Mouse (Mus musculus): ENCODE measurements at regions not wholly inside any gene's neighbourhood (a gene's known extent, or its start where the extent isn't known, plus 50 kb on each side); places are given as distances from the start of the nearest gene placed in this dataset.
A peak's percentile ranks its signal among the peaks of the same experiment; 100 is the strongest.

DNA sequence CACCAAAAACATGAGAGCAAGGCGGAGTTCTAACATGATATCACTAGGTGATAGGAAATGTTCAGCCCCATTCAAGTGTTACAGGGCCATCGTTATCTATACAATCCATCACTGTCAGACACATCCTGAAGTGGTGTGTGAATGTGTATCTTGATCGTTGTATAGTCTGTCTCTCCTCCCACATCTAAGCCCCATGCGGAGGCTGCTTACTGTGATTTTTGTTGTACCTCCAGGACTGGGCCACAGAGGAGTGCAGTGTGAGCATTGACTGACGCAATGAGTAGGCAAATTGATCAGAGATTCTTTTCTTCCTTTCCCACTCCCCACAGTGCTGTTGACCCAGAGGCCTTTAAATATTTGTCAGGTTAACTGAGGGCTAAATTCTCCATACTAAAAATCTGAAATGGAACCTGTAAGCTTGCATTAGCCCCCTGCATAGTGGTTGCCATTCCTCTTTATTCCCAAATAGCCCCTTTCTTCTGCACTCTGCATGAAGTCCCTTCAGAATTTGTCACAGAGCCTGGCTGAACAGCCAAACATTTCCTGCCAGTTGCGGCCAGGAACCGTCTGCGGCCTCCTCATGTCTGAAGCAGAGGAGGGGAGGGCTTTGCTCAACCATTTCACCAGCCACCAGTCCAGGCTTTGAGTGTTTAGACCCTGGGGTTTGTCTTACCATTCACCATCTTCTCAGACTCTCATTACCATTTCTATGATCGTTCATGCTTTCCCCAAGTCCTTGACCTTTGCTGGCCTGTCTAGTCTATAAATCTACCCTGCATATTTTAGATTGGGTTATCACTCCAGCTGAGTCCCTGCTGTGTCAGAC is 119.3 kb downstream of the Ttc8 start:
- DNase-seq = no peak

DNA sequence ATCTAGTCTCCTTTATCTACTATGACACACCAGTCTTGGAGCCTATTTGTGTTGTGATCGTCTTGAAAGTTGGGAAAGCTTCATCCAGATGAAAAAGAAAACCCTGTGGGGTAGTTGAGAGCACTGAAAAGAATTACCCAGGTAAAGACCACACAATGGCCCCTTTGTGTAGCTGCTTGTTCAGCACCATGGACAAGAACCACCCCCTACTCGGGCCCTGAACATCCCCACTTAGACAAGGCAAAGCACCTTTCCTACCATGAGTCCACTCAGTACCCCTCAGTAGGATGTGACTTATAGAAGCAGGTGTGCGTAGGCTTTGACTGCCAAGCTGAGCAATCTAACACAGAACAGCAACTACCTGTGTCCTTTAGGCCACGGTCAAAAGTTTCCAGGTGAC is 121.2 kb downstream of the Ttc8 start:
- no peak for DNase-seq

DNA sequence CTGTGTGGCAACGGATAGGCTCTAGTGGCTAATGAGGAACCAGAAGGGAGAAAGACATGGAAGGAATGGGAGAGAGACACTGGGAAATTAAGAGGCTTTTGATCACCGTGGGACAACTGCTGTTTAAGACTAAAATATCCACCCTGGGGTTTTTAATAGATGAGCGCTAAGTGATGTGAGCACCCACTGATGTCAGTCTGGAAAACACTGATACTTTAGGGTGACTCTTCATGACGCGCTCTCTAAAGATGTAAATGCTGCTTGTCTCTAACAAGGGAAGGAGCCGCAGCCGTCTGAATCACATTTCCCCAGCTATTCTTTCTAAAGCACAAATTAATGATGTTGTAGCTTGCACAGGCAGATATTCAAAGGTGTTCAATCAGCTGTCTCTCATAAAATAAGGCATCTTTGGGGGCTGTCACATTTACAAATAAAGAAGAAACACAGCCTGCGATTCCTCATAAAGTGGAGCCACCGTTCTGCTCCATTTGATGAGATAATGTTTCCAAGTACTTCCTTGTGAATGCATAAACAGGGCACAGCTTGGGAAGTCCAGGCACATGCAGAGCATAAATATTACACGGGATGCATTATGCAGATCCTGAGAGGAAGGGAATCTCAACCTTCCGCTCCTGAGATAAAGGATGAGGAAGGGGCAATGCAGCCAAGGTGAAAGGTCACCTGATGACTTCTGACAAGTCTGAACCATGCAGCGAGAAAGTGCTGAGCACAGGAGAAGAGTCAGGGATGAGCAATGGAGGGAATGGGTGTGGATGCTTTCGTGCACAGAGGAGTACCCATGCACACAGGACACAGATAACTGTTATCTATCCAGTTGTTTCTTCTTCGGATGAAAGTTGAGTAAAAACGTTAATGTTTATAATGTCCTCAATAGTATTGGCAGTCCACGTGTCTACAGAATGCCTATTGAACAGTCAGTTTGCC is 122.8 kb downstream of the Ttc8 start:
- no peak for DNase-seq

DNA sequence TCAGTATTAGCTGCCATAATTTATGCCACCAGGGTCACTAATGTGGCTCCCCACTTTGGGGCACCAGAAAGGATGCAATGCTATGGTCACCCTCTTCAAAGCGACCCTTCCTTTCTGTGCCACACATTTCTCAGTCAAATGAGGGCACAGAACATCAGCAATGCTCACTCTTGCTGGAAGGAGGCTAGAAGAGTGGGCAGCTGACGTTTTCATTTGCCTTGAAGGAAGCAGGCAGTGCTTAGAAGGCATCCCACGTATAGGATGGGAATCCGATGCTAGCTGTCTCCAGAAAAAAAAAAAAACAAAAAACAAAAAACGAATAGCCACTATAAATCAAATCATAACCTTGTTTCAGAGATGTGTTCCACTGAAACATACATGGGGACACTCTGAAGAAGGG is 124.1 kb downstream of the Ttc8 start:
- DNase-seq = no peak

DNA sequence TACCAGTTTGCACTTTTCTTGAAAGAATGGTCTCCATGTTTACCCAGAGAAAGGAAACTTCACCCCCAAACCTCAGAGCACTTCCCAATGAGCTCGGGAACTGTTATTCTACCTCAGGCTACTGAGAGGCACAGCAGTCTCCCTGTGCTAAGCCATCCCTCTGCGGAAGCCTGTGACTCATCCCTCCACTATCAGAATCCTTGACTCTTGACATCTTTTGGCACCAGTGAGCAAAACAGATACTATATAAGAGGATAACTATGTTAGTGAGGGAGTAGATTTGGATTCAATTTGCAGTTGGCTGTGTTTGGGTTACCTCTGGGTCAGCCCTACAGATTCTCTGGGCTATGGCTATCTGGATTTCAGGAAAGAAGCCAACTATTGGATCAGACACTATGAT is 130.1 kb downstream of the Ttc8 start:
- DNase-seq = no peak

DNA sequence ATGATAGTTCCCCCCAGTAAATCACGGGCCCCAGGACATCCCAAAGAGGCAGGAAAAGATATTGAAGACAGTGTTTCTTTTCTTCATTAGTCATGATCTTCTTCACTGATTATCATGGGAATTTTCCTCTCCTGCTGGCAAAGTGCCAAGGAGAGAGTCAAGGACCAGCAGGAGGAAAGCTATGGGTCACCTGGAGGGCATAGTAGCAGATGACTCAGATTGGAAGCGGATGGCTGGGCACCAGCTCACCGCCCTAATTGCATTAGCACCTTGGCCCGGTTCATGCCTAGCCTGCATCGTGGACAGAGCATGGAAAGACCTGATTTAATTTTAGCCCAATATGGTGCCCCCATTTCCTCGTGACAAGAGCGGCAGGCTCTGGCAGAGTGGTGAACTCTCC is 132.2 kb downstream of the Ttc8 start:
- peak; percentile 85 for DNase-seq

DNA sequence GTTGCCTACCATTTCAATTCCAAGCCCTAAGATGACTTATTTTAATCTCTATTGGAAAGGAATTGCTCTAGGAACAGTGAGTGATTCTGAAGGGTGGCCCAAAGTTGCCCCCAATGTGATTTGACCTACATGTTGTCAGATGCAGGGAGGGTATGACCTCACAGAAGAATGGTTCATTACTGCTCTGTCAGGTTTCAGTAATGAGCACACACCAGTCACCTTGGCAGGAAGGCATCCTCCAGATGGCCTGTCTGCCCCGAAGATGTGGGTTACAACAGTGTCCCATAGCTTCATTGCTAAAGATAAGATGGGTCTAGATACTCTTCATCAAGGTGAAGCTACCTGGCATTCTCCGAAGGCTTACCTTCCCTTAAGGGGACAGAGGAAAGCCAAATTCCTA is 137.1 kb downstream of the Ttc8 start:
- DNase-seq = peak; percentile 50

DNA sequence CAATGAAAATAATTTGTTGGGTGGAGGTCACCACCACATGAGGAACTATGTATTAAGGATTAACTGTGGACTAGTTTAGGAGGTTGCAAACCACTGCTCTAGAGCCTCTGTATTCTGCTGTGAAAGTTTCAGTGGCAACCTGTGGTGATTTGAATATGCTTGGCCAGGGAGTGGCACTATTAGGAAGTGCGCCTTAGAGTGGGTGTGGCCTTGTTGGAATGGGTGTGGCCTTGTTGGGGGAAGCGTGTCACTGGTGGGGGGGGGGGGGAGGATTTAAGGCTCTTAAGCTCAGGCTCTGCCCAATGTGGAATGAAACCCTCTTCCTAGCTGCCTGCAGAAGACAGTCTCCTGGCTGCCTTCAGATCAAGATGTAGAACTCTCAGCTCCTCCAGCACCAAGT is 138.5 kb downstream of the Ttc8 start:
- DNase-seq = no peak

DNA sequence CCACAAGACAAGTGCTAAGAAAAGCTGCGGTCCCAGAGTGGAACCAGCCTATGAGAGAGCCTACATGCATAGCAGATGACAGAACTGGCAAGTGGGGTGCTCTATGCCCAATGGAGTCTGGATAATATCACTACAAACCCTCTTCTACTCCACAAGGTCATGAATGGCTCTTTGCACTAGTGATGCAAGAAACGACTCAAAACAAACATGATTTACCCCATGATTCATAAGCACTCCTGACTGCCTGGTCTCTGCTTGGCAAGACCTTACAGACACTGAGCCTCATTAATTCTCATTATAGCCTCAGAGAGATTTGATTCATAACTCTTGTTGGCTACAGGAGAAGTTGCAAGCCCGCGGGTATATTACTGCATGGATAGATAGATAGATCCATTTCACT is 139.1 kb downstream of the Ttc8 start:
- DNase-seq = no peak

DNA sequence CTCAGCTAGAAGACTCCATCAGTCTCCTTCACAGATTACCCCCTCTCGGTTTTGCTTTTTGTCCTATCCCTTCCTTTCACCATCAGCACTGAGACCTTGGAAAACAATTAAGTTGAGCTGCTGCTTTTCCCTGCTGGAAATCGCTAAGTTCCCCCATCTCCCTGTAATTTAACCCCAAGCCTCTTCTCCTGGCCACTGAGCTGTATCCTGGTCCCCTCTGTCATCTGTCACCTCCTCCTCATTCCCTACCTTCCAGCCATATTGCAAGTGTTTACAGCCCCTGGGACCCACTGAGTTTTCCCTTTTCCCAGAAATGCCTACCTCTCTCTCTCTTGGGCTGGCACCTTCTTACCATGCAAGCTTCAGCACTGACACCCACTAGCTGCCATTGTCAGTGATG is 140.3 kb downstream of the Ttc8 start:
- DNase-seq = no peak

DNA sequence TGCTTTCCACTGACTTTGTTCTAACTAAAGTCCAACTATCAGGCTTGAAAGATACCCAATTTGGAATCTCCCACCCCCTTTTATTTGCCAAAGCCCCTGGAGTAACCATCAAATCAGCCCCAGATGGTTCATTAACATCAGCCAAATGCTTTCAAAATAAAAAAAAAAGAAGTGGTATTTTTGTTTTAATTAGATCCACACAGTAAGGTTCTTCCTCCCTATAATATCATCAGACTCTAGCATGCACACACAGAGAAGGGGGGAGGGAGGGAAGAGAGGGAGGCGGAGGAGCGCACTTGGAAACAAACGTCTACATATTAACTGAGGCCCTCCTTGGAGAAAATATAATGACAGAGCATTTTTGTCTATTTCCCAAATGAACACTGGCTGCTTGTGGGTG is 143.1 kb downstream of the Ttc8 start:
- no peak for DNase-seq

DNA sequence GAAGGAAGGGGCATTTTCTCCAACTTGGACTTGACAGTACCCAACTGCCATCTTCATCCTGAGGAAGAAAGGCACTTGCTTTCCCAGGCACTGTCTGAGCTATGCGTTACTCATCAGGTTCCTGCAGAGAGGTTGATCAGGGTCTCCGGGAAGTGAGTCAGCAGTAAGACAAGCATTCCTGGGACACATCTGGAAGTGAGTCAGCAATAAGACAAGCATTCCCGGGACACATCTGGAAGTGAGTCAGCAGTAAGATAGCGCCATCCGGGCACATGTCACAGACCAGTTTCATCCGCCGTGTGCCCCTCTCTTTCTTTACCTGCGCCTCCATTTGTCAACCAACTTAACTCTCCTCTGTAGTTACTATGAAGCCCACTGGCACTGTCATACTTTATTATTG is 143.5 kb downstream of the Ttc8 start:
- DNase-seq = no peak

DNA sequence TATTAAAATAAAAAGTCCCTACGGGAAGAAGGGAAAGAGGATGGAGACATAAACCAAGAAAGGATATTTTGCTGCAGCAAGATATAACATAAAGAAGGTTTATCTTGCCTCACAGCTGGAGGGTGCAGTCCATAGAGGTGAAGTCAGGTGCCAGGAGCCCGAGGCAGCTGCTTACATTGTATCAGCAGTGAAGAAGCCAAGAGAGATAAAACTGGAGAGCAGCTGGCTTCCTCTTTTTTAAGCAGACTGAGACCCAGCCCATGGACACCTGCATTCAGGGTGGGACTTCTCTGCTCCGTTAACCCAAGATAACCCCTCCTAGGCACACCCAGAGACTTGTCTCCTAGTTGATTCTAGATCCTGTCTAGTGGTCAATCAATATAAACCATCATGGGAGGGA is 147.6 kb downstream of the Ttc8 start:
- no peak for DNase-seq

DNA sequence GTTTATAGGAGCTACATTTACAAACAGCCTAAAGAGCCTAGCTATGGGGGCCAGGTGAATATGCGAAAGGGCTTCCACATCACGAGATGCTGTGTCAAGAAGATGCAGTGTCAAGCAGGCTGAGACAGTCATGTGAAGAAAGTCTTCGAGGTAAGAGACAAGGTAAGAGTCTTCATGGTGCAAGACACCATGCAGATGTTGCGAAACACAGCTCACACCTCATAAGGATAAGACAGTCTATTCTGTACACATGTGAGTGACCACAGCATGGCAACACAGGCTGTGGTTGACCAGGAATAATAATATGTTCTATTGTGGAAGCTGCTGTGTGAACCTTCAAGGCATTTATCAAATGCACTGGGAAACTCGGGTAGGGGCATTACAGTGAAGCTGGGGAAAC is 153.4 kb downstream of the Ttc8 start:
- no peak for DNase-seq

DNA sequence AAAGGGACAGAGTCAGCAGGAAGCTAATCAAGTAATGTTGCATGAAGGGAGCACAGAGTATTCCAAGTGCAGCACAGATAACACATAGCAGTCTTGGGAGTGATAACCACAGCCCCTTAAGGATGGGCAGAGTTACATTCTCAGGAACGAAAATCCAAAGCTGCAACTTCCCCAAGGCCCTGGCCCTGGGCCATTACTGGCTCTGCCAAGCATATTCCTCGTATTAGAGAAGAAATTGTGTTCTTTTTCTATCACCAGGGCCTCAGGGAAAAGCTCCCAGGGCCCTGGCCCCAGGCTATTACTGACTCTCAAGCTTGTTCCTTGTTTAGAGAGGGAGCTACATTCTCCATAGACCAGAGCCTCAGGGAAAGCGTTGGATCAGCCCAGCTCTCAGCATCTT is 157.0 kb downstream of the Ttc8 start:
- no peak for DNase-seq

DNA sequence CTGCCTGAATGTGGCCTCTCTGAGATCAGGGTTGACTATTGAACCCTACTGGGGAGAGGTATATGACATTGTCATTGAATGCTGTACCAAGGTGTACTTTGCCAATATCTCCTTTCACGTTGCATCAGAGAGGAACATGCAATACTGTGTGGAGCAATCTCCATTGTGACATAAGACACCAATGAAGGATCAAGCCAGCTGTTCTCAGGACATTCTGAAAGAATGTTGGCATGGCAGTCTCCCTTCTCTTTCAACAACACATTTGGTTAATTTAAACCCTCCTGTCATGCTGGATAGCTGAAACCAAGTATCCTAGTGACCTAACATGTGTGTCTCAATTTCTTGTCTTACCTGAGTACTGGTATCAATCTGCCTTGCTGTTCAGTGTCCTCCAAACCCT is 159.5 kb downstream of the Ttc8 start:
- DNase-seq = no peak

DNA sequence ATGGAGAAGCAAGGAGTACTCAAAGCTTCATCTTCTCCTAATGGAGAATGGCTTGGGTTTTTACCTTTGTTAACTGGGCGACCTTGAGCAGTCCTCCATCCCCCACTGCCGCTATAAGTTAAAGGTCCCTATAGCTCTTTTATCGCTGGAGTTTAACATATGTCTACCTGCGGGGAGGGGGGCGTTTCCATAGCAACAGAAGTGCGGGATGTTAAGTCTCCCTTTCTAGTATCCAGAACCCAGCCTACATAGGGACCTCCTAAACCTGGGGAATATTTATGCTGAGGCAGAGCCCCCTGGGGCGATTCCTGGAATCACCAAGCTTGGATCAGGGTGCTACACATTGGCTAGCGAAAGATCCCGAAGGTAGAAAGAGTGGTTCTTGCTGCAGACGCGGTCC is 163.2 kb downstream of the Ttc8 start:
- peak; percentile 15 for DNase-seq

DNA sequence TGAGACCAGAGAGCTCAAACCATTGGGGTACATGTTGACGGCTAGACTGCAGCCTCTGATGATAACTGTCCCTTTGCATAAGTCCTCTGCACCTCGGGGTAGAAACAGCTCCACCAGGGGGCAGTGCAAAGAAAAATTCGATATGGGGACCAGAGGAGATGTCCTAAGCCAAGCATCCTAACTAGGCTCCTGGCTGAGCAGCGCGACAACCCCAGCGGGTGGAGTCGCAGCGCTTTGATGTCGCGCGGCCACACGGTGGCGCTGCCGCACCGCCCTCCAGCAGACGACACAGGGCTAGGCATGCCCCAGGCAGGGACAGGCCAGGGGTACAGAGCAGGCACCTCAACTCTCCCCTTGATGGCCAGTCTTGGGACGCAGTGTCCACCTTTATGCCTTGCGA is 163.8 kb downstream of the Ttc8 start:
- peak; percentile 90 for DNase-seq

DNA sequence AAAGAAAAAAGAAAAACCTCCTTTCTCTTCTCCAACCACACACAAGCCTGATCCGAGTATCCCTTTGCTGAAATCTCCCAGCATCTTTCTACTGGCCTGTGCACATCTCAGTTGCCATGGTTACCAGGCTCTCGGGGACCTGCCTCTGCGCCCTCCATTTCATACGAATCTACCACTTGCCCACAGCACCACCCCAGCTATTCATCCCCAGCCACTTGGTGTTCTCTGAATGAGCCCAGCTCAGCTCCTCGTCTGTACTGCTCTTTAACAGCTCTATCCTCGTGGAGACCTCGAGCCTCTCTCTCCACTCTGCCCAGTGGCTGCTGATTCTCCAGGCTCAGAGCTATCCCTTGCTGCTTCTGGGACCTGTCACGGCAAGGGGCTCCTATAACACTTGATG is 166.9 kb downstream of the Ttc8 start:
- no peak for DNase-seq

DNA sequence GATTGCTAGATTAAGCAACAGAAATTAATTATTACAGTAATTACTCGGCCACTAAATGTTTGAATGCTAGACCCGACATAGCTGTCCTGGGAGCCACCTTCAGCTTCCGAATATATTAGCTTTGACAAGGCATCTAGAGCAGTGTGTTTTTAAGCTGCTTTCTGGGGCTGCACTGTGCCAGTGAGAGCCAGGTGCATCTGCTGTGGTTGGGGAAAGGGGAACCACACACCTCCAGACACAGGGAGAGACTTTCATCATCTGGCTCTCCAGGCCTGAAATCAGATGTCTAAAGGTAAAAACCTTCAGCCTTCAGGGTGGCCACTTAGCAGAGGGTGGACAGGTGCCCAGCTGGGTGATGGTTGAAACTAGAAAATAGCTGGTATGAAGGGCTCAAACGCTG is 171.4 kb downstream of the Ttc8 start:
- DNase-seq = no peak

DNA sequence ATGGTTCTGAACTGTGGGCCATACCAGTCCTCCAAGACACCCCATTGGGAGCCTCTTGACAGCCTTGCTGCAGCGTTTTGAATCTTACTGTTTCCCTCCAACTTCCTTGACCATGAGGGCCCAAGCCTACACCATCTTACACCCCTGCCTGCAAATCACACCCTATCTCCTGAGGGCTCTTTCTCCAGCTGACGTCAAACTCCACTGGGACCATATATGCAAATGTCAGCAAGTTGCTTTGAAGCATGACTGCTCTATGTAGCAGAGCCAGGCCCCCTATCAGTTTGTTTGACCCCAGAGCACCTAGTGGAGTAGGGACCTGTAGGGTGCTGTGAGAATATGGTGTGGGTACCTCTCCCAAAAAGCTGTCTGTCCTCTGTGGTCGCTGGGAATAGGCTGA is 172.8 kb downstream of the Ttc8 start:
- no peak for DNase-seq

DNA sequence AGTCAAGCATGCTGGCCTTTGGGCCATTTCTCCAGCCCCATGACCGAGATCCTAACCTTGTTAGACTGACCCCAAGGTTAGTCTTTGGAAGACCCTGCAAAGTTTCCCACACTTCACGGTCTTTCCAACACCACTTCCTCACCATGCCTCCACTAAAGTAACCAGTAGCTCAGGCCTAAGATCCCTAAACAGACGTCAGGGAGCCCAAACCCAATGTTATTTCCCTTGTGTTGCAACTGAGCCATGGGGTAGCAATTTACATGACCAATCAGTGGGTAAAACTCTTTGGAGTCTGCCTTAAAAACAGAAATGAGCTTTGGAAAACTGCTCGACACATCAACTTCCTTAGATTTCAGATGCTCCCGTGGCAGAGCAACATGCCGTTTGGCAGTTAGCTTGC is 173.6 kb downstream of the Ttc8 start:
- DNase-seq = no peak

DNA sequence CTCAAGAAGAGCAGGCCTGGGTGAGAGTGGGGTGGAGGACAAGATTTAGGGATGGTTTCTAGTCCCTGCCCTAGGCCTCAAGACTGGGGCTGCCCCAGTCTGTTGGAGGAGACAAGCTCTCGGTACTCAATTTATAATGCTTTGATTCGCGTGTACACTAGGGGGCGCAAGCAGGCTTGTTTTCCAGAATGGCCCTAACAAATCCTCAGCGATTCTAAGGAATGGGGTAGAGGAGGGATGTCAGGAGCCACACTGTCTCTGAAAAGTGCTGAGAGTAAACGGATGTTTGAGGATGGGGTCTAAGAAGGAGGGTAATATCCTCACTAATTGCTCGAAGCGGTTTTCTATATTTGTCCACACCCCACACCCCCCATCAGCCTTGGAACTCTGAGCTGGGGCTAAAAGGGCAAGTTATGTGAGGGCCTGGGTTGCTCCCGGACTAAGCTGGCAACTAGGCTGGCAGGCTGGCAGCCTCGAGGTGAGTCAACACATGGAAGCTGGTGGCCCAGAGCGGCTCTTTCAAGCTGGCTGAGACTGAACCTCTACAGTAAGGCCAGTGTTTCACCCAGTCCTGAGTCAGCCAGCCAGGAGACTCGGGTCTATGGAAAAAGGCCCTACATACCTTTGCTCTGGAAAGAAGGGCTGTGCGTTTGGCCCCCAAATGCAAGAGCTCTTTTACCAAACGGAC is 176.7 kb downstream of the Ttc8 start:
- peak; percentile 79 for DNase-seq

DNA sequence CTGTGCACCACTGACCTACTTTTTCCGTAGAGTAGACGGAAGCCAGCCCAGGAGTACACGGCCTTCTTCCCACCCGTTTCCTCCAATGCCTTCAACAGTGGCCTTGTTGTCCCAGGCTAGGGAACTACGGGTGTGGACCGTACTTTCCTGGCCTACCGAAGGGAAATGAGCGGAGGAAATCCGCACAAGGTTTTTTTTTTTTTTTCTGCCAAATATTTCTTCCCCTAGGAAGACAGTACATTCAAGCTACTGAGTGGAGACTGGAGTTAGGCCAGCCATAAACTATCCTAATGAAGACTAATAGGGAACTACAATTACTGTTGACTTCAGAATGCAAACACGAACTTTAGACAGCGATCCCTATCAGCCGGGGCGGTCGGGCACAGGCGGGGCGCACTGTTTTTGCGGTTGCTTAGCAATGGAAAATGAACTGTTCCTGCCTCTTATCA is 177.3 kb downstream of the Ttc8 start:
- no peak for DNase-seq
